Mouse (Mus musculus): ENCODE measurements around the gene Sap30bp.

Sap30bp gene

DNA sequence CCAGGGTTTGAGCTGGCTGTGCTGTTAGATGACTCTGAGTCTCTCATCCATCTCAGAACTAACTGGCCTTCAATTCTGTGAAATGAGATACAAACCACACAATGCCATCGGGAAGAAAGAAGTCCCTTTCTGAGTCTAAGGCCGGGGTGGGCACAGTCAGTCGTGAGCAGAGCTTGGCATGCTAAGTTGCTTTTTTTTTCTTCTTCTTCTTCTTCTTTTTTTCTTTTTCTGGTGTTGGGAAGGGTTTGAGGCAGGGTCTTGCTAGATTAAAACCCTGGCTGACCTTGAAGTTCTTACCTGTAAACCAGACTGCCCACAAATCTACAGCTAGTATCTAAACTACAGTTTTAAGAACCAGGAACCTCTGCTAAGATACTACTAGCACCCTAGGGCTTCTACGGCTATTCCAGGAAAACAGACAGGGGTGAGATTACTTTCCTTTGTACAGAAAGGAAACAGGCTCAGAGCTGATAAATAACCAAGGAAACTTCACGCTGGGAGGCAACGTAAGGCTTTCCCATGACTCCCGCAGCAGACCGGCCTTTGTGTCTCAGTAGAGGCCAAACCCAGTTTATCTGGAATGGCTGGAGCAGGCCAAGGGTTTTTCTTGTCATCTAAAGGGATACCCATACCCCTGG is 71.2 kb downstream of the Sap30bp start:
- no peak for DNase-seq (ENCODE audit: low read depth)

DNA sequence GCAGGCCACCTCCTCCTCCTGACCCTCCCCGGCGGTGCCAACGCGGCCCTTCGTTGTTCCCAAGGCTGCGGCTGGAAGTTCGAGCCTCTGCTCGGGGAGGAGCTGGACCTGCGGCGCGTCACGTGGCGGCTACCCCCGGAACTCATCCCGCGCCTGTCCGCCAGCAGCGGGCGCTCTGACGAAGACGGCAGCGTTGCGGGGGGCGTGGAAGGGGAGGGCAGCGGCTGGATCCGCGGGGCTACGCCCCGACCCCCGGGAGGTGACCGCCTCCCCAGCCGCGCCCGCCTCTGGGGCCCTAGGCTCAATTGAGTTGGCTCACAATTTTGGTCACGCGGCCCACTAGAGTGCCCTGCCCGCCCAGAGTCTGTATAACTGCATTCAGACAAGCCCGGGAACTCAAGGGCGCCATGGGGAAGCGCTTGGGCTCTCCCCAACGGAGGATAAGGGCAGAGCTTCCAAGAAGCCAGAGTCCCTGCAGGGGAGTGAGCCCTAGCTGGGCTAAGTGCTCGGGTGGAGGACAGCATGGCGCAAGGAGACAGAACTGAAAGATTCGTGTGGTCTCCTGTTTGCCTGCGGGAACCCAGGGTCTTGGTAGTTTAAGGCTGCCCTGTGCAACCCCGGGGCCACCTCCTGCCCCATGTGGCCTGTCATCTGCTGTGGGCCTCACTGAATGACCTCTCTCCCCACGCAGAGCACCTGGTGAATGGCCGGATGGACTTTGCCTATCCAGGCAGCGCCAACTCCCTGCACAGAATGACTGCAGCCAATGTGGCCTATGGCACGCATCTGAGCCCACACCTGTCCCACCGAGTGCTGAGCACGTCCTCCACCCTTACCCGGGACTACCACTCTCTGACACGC is 72.0 kb downstream of the Sap30bp start:
- DNase-seq (ENCODE audit: low read depth) = peak; percentile 72

DNA sequence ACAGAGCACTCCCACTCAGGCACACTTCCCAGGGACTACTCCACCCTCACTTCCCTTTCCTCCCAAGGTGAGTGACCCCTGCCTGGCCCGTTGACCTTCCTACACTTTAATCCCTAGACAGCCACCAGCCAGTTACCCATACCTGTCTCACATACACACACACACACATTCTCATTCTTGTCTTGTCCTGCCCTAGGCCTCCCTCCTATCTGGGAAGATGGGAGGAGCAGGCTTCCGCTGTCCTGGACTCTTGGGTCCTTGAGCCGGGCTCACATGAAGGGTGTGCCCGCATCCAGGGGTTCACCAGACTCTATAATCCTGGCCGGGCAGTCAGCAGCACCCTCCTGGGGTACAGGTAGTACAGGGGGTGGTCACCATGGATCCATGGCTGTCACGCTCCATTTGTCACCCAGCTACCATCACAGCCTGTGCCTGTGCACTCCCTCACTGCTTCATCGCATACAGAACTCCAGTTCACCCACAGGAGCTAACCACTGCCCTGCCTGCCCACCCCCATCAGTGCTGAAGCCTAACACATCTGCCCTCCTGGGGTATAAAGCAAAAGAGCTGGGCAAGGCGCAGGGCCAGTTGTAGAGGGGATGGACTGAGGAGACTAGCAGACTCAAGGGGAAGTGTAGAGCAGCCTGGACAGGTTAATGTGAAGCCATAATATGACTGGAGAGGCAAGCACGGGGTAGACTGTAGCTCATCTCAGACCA is 72.8 kb downstream of the Sap30bp start:
- no peak for DNase-seq (ENCODE audit: low read depth)

DNA sequence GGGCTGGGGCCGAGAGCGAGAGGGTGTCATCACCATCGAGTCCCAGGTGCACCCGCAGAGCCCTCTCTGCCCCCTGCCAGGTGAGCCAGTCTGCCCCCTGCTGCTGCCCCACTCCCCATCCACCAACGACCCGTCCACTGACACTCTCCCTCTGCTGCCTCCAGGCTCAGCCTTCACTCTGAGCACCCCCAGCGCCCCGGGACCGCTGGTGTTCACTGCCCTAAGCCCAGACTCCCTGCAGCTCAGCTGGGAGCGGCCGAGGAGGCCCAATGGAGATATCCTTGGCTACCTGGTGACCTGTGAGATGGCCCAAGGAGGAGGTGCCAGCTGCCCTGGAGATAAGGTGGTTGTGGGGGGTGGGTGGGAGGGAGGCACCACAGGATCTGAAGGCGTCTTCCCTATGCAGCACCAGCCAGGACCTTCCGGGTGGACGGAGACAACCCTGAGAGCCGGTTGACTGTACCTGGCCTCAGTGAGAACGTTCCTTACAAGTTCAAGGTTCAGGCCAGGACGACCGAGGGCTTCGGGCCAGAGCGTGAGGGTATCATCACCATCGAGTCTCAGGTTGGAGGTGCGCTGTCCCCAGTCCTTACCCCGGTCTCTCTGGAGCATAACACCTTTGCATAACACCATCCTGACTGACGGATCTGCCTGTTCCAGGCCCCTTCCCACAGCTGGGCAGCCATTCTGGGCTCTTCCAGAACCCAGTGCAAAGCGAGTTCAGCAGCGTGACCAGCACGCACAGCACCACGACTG is 74.2 kb downstream of the Sap30bp start:
- DNase-seq (ENCODE audit: low read depth) = no peak

DNA sequence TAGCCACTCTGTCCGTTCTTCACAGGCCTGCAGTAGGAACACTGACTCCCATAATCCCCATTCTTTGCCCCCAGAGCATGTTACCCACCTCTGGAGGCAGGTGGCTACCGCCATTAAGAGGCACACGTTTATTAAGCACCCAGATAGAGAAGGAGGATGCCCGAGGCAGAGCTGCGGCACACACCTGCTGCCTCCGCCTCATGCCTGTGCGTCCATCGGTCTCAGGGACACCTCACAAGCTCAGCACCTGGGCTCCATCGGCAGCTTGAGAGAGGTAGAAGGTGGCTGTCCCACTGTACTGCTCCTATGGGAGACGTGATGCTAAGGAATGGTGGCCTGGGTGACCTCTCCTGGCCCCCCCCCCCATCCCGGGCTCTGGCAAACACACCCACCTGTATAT is 75.3 kb downstream of the Sap30bp start:
- no peak for DNase-seq (ENCODE audit: low read depth)

DNA sequence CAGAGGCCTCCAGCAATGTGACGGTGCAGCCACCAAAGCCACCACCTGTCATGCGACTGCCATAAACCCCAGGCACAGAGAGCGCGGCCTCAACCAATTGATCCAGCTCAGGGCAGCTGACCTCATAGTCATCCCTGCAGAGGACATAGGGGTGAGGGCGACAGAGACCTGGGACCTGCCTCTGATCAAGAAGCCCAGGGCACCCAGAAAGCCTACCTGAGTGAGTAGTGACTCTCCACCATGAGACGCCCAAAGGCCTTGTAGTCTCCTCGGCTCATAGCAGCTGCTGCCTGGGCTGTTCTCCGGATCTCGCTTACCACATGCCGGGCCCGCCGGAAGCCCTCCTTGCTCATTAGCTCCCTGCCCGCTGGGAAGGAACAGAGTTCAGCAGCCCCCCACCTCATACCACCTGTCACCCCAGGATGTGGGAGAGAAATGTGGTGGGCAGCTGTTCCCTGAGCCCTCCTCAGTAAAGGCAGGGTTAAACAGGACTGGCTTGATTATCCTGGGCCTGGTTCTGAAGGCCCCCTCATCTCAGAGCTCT is 75.8 kb downstream of the Sap30bp start:
- DNase-seq (ENCODE audit: low read depth) = no peak

DNA sequence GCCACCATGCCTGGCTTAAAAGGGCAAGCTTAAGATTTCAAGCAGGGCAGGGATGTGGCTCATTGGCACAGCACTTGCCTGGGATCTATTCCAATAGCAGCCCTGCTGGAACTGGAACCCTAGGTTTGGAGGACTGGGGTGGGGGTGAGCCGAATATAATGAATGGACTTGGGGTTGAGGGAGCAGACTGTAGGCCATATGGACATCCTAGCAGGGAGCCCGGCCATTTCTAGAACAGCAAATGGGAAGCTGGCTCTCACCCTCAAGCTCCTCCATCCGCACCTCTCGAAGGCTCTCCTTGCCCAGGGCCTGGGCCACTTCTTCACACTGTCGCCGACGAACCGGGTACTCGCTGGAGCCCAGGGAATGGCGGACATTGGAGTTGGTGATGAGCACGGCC is 76.6 kb downstream of the Sap30bp start:
- no peak for DNase-seq (ENCODE audit: low read depth)

DNA sequence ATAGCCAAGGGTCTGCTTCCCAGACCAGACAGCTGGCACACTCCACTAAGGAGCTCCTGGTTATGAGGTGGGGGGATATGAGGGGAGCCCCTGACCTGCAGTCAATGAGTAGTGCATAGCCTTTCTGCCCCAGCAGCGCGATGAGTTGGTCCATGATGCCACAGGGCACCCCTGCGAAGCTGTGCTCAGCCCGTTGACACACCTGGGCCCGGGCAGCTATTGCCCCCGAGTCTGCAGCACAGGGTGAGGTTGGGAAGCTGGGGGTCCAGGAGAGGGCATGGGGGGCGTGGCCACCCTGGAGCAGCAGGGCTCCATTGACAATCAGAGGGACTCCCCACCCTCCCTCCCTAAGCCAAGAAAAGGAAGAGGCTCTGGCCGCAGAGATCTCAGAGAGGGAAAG is 77.1 kb downstream of the Sap30bp start:
- DNase-seq (ENCODE audit: low read depth) = no peak

DNA sequence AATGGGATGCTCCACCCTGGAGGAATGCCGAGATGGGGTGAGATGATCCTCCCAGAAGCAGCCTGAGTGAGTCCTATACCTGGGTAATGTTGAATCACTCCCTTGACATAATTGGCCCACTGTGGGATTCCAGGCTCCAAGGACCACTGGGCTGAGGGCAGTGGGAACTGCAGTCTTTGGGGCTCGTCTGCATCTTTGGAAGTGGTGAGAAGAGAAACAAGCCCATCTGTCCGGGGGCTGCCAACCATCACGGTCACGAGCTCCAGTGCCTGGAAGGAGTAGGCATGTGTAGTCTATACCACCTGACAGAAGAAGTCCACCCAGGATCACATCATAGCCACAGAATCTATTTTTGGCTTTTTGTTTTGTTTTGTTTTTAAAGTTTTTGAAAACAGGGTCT is 77.9 kb downstream of the Sap30bp start:
- DNase-seq (ENCODE audit: low read depth) = no peak

DNA sequence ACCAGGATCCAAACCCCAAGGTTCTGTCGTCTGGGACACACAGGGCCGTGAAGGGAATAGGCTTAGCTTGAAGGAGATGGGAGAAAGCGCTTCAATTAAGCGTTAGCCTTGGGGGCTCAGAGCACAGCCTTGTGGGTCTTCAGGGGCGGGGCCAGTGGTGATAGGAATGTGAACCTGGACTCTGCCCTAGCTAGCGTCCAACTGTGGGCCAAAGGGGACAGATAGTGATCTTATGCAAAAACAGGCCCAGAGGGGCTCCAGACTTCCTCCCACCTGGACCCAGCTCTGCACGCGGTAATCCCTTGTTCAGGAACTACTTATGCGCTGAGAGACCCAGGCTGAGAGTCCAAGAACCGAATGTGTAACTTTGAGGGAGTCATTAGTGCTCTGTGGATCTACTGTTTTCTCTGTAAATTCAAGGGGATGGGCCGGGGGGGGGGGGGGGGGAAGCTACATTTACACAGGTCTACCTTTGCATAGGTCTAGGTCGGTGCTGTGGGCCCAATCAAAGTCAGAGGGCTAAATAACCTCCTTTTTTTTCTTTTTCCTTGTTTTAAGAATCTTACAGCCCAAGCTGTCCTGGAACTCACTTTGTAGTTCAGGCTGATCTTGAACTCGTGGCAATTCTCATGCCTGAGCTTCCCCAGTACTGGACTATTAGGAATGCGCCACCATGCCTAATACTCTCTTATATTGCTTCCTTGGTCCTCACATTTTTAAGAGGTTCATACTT is 78.6 kb downstream of the Sap30bp start:
- no peak for DNase-seq (ENCODE audit: low read depth)

DNA sequence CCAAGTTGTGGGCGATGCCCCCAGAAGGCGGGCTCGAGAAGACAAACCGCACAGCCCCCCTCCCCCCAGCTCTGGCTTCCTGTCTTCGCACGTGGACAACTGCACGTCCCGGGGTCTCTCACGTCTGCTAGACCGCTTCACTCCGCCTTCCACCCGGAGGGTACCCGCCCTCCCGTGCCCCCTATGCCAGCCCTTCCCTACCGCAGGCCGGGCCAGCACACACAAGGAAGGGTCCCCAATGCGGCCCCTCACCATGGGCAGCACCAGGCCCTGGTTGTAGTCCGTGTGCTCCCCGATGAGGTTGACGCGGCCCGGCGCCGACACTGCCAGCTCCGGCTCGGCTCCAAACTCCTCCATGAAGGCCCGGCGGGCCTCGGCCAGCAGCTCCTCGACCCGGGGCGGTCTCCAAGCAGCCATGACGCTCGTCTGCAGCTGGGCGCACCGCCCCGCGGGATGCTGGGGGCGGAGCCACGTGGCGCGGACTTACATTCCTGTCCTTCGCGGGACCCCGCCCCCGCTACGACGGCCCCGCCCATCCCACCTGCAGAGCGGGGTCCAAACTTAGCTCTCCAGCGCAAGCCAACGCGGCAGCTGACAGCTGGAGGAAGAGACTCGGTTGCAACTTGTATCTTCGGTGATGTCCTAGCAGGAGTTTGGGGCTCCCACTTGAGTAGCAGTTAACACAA is 79.3 kb downstream of the Sap30bp start, which contains the start of gene Galk1:
Gene Galk1 (minus strand): TSS at position 458 of the 686 bp plus-strand sequence.
- DNase-seq (ENCODE audit: low read depth) = peak; percentile 90

DNA sequence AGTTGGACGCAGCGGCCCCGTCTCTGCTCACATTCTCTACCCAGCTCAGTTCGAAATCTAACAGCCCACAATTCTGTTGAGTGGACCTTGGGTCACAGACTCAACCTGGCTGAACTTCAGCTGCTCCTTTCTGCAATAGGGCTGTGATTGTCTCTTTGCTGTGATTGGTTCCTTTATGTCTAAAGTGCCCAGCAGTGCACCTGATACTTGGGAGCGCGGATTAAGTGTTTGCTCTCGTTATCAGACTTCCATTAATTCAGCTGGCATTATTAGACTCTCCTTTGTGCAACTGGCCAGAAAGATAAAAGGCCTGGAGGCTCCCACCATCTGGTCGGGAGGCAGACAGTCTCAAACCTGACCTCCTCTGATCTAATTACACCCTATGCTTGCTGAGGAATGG is 81.7 kb downstream of the Sap30bp start:
- DNase-seq (ENCODE audit: low read depth) = no peak

All from naive thymus-derived CD4-positive, alpha-beta T cell, adult 2 months (primary cell).